Mouse (Mus musculus): ENCODE results near the gene Il1r1. TPM values are rescaled to one million over a fixed set of nuclear protein-coding genes. Genes with fewer than 3 reads are reported as not detected.

Il1r1 gene
- polyA plus RNA-seq, 1 experiment from 2014 or later, result 5.0 TPM

DNA sequence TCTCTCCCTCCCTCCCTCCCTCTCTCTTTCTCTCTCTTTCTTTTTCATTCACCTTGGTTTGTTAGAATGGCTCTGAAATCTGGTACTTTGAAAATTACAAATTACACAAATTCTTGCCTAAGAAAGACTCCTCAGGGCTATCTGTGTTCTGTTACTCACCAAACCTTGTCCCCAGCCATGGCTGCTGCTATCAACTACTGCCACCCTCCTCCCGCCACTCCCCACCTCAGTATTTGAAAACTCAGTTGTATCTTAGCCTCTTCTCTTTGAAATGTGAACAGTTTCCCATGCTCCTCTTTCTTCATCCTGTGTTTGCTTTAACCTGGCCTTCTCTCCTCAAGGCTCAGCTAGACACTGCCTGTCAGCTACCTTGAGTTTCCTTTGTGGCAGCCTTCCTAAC, 104.6 kb downstream of the Il1r1 start:
- Histone ChIP-seq H3K36me3 (ENCODE audit: control insufficient read depth, insufficient read depth, low read length) (no peaks in the 10 kb centered on the region), H3K27ac (ENCODE audit: low read length) (no peak overlapping the region), H3K4me3 (ENCODE audit: low read length) (no peak overlapping the region), H3K4me2 (ENCODE audit: low read depth, low read length) (no peak overlapping the region), H3K9ac (ENCODE audit: low read depth, low read length) (no peak overlapping the region), H3K27me3 (replicated peaks; ENCODE audit: control insufficient read depth, insufficient read depth, low read length) (no peaks in the 10 kb centered on the region), H3K9me3 (ENCODE audit: control insufficient read depth, low read length) (no peaks in the 10 kb centered on the region), H3K4me1 (ENCODE audit: control insufficient read depth, insufficient read depth, low read length) (peaks cover 10% of the 10 kb centered on the region)
- ATAC-seq, result no peak
- WGBS, result 75% methylated on average over 1 of the region's 1 CpGs

DNA sequence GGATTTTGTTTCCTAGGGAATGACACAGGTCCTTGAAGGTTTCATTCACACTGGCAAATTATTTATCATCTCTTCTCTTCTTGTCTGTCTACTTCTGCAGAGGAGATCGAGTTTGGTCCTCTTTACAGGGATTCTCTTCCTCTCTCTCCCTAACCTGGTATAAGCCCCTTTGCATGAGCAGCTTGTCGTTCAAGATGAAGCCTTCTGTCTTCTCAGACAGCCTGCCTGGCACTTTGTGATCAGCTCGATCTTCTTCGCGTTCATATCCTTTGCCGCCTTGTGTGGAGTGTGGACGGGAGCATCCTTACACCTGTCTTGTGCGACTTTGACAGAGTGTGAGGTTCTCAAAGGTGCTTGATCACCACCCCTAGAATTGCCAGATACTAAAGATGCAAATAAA, 105.3 kb downstream of the Il1r1 start:
- H3K4me3 ChIP-seq (ENCODE audit: low read length), result no peak overlapping the region
- H3K27ac ChIP-seq (ENCODE audit: low read length), result no peak overlapping the region
- H3K9ac ChIP-seq (ENCODE audit: low read depth, low read length), result no peak overlapping the region
- H3K9me3 ChIP-seq (ENCODE audit: control insufficient read depth, low read length), result no peaks in the 10 kb centered on the region
- 85% methylated on average over 8 of the region's 8 CpGs for WGBS
- H3K4me2 ChIP-seq (ENCODE audit: low read depth, low read length), result no peak overlapping the region
- H3K36me3 ChIP-seq (ENCODE audit: control insufficient read depth, insufficient read depth, low read length), result no peaks in the 10 kb centered on the region
- H3K4me1 ChIP-seq (ENCODE audit: control insufficient read depth, insufficient read depth, low read length), result peaks cover 8% of the 10 kb centered on the region
- no peaks in the 10 kb centered on the region for H3K27me3 ChIP-seq (replicated peaks; ENCODE audit: control insufficient read depth, insufficient read depth, low read length)
- ATAC-seq, result no peak

DNA sequence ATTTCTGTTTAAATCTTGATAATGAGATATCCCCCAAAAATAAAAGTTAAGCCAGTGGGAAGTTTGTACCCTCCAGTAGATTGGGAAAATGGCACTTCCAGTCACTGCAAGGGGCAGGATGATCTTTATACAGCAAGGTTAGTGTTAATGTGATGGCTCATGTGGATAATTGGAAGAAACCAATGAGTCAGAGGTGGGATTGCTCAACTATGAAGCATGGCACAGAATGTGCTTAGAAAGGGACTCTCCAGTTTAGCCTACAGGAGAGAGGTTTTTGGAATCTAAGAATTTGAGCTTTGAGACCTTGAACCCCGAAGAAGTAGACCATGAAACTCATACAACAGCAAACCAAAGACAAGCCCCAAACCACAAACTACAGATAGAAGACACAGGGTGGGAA, 114.5 kb downstream of the Il1r1 start:
- ATAC-seq, result no peak
- Histone ChIP-seq H3K27me3 (replicated peaks; ENCODE audit: control insufficient read depth, insufficient read depth, low read length) (no peaks in the 10 kb centered on the region), H3K36me3 (ENCODE audit: control insufficient read depth, insufficient read depth, low read length) (no peaks in the 10 kb centered on the region), H3K9ac (ENCODE audit: low read depth, low read length) (no peak overlapping the region), H3K4me1 (ENCODE audit: control insufficient read depth, insufficient read depth, low read length) (no peaks in the 10 kb centered on the region), H3K27ac (ENCODE audit: low read length) (no peak overlapping the region), H3K4me2 (ENCODE audit: low read depth, low read length) (no peak overlapping the region), H3K4me3 (ENCODE audit: low read length) (no peak overlapping the region), H3K9me3 (ENCODE audit: control insufficient read depth, low read length) (no peaks in the 10 kb centered on the region)
- 86% methylated on average over 1 of the region's 1 CpGs for WGBS

DNA sequence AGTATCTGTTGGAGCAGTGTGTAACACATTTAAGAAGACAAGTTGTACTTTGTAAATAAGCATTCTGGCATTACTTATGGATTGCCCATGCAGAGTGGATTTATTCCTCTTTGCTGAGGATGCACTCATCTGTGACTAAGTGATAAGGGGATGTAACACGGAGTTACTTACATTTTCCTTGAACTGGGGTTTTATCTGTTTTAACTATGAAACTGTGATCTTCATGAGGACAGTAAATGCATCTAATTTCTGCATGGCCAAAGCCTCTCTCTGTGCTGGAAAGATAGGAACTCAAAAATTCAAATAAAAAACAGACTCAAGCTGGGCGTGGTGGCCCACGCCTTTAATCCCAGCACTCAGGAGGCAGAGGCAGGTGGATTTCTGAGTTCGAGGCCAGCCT, 115.2 kb downstream of the Il1r1 start:
- H3K36me3 ChIP-seq (ENCODE audit: control insufficient read depth, insufficient read depth, low read length), result no peaks in the 10 kb centered on the region
- 78% methylated on average over 4 of the region's 4 CpGs for whole genome bisulfite sequencing
- H3K4me1 ChIP-seq (ENCODE audit: control insufficient read depth, insufficient read depth, low read length), result no peaks in the 10 kb centered on the region
- no peak overlapping the region for H3K9ac ChIP-seq (ENCODE audit: low read depth, low read length)
- ATAC-seq, result no peak
- no peaks in the 10 kb centered on the region for H3K9me3 ChIP-seq (ENCODE audit: control insufficient read depth, low read length)
- no peak overlapping the region for H3K4me2 ChIP-seq (ENCODE audit: low read depth, low read length)
- no peak overlapping the region for H3K27ac ChIP-seq (ENCODE audit: low read length)
- no peak overlapping the region for H3K4me3 ChIP-seq (ENCODE audit: low read length)
- H3K27me3 ChIP-seq (replicated peaks; ENCODE audit: control insufficient read depth, insufficient read depth, low read length), result no peaks in the 10 kb centered on the region

DNA sequence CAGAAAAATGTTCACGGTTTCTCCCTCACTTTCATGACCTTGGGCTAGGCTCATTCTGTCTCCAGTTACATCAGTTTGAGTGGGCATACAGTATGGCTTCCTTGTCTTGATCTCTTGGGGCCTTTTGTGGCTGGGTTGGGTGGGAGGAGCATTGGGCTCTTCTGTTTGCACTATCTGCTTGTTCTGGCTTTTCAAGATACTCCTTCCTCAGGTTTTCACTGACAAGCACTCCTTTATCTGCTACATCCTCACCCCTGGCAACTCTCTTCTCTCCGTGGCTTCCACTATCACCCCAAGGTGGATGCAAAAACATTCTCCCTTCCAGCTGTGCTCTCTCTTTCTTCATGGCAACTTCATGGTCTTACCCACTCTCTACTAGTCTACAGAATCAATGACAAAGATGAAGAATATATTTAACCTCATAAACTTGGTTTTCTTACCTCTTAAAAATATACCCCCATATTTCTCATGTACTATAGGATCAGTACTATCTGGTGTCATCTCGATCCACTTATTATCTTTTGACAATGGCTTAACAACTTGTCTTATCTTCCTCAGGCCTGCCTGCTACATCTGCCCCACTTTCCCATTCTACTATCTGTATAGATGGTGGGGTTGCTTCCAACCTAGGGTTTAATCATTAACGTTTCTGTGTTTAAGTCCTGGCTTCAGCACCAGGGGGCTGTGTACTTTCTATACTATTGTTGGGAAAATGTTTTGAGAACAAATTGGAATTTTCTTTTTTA, 127.5 kb downstream of the Il1r1 start:
- no peak overlapping the region for H3K9ac ChIP-seq (ENCODE audit: low read depth, low read length)
- H3K27ac ChIP-seq (ENCODE audit: low read length), result no peak overlapping the region
- WGBS, result 71% methylated on average over 4 of the region's 4 CpGs
- H3K4me1 ChIP-seq (ENCODE audit: control insufficient read depth, insufficient read depth, low read length), result no peaks in the 10 kb centered on the region
- no peaks in the 10 kb centered on the region for H3K36me3 ChIP-seq (ENCODE audit: control insufficient read depth, insufficient read depth, low read length)
- no peak overlapping the region for H3K4me3 ChIP-seq (ENCODE audit: low read length)
- no peak overlapping the region for H3K4me2 ChIP-seq (ENCODE audit: low read depth, low read length)
- no peak for ATAC-seq
- no peaks in the 10 kb centered on the region for H3K27me3 ChIP-seq (replicated peaks; ENCODE audit: control insufficient read depth, insufficient read depth, low read length)
- no peaks in the 10 kb centered on the region for H3K9me3 ChIP-seq (ENCODE audit: control insufficient read depth, low read length)

DNA sequence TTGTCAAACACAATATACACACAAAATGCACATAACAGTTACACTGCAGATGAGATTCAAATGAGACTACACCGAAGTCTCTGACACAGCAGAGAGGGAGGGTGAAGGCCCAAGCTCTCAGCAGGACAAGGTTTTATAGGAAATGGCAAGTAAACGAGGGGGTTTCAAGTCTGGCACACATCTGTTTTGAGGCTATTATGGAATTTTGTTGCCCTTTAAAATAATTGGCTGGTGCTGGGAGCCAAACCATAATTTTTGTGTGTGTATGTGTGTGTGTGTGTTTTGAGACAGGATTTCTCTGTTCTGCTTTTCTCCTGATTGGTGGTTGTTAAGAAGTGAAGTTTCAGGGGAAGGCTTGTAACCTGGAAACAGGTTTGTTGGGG, 128.0 kb downstream of the Il1r1 start:
- H3K4me1 ChIP-seq (ENCODE audit: control insufficient read depth, insufficient read depth, low read length), result no peaks in the 10 kb centered on the region
- ATAC-seq, result no peak
- H3K4me2 ChIP-seq (ENCODE audit: low read depth, low read length), result no peak overlapping the region
- no peak overlapping the region for H3K9ac ChIP-seq (ENCODE audit: low read depth, low read length)
- H3K9me3 ChIP-seq (ENCODE audit: control insufficient read depth, low read length), result no peaks in the 10 kb centered on the region
- H3K36me3 ChIP-seq (ENCODE audit: control insufficient read depth, insufficient read depth, low read length), result no peaks in the 10 kb centered on the region
- no peak overlapping the region for H3K4me3 ChIP-seq (ENCODE audit: low read length)
- 59% methylated on average over 2 of the region's 2 CpGs for WGBS
- no peaks in the 10 kb centered on the region for H3K27me3 ChIP-seq (replicated peaks; ENCODE audit: control insufficient read depth, insufficient read depth, low read length)
- H3K27ac ChIP-seq (ENCODE audit: low read length), result no peak overlapping the region

DNA sequence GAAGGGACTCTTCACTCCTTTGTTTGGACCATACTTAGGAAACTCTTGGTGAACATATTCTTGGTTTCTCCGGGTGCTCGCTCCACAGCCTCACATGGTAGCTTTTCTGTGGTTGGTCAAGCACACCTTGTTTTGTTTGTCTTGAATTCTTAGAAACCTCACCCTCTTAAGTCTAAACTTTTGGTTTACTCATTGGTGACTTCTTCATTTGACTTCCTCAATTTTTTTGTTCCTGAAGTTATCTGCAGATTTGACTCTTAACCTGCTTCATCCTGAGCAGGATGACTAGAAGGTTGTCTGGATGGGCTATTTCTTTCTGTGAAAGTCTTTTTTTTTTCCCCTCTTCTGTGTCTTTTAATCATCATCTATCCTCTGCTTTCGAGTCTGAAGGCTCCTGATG, 129.8 kb downstream of the Il1r1 start:
- no peak overlapping the region for H3K27ac ChIP-seq (ENCODE audit: low read length)
- H3K4me2 ChIP-seq (ENCODE audit: low read depth, low read length), result no peak overlapping the region
- no peaks in the 10 kb centered on the region for H3K9me3 ChIP-seq (ENCODE audit: control insufficient read depth, low read length)
- no peak overlapping the region for H3K4me3 ChIP-seq (ENCODE audit: low read length)
- no peaks in the 10 kb centered on the region for H3K27me3 ChIP-seq (replicated peaks; ENCODE audit: control insufficient read depth, insufficient read depth, low read length)
- H3K9ac ChIP-seq (ENCODE audit: low read depth, low read length), result no peak overlapping the region
- H3K36me3 ChIP-seq (ENCODE audit: control insufficient read depth, insufficient read depth, low read length), result no peaks in the 10 kb centered on the region
- WGBS, result 93% methylated on average over 3 of the region's 3 CpGs
- no peak for ATAC-seq
- no peaks in the 10 kb centered on the region for H3K4me1 ChIP-seq (ENCODE audit: control insufficient read depth, insufficient read depth, low read length)

DNA sequence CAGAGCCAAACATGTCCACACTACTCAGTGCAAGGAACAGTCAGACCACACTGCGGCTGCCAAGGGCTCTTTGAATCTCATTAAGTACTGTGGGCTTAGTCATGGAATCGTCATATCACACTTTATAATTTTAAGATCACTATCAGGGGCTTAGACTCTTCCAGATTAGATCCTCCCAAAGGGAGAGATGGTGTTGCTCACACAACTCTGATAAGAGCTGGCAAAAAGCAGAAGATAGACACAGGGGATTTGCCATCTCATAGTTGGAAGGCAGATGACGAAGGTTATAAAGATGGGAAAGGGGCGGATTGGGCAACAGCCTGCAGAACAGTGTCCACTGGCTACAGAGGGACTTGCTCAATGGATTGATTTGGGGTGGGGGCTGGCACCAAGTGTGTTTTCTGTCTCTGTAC, 130.6 kb downstream of the Il1r1 start:
- Histone ChIP-seq H3K27me3 (replicated peaks; ENCODE audit: control insufficient read depth, insufficient read depth, low read length) (no peaks in the 10 kb centered on the region), H3K4me3 (ENCODE audit: low read length) (no peak overlapping the region), H3K4me1 (ENCODE audit: control insufficient read depth, insufficient read depth, low read length) (no peaks in the 10 kb centered on the region), H3K9me3 (ENCODE audit: control insufficient read depth, low read length) (no peaks in the 10 kb centered on the region), H3K27ac (ENCODE audit: low read length) (no peak overlapping the region), H3K4me2 (ENCODE audit: low read depth, low read length) (no peak overlapping the region), H3K9ac (ENCODE audit: low read depth, low read length) (no peak overlapping the region), H3K36me3 (ENCODE audit: control insufficient read depth, insufficient read depth, low read length) (no peaks in the 10 kb centered on the region)
- ATAC-seq, result no peak
- WGBS, result 81% methylated on average over 4 of the region's 4 CpGs

DNA sequence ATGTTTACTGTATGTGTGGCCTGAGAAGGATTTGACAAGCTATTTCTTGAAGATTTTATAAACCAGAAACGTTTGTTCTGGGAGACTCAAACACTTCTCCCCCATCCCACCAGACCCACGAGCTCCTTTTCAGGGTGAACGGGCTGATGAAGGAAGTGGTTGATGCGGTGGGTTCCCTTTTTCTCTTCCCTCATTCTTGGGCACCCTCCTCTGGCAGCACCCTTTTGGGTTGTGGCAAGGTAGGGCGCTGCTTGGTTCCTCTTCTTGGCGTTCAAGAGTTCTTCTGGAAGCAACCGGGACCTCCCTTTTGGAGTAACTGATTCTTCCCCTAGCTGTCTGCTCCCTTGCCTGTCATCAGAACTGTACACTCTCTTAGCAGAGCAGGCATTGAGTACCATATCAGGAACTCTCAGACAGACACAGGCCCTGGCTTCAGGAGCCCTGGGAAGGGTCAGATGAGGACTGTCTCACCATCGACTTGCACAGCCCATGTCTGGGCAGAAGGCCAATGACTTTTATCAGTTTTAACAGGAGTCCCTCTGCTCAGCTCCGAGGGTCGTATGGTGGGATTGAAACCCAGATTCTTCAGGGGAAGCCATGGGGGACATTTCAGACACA, 131.1 kb downstream of the Il1r1 start:
- no peak overlapping the region for H3K27ac ChIP-seq (ENCODE audit: low read length)

DNA sequence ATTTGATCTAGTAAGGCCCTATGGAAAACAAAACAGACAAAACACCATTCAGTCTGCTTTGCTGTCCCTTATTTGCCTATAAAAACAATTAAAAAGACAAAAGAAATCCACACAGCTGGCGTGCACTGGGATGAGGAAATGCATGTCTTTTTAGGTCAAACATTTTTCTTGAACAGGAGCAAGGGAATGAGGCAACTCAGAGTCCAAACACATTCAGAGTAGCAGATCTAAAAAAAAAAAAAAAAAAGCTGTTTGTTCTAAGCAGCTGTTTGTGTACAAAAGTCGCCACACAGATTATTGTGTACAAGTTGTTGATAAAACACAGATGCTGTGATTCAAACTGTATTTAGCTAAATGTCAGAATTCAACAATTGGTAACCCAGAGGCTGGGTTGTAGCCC, 133.0 kb downstream of the Il1r1 start:
- Histone ChIP-seq H3K9me3 (ENCODE audit: control insufficient read depth, low read length) (no peaks in the 10 kb centered on the region), H3K9ac (ENCODE audit: low read depth, low read length) (no peak overlapping the region), H3K27ac (ENCODE audit: low read length) (no peak overlapping the region), H3K4me3 (ENCODE audit: low read length) (no peak overlapping the region), H3K4me2 (ENCODE audit: low read depth, low read length) (no peak overlapping the region), H3K36me3 (ENCODE audit: control insufficient read depth, insufficient read depth, low read length) (no peaks in the 10 kb centered on the region), H3K27me3 (replicated peaks; ENCODE audit: control insufficient read depth, insufficient read depth, low read length) (no peaks in the 10 kb centered on the region), H3K4me1 (ENCODE audit: control insufficient read depth, insufficient read depth, low read length) (no peaks in the 10 kb centered on the region)
- ATAC-seq, result no peak
- WGBS, result 46% methylated on average over 2 of the region's 2 CpGs

More for the DNA sequence above, 131.1 kb downstream of the Il1r1 start:
- Histone ChIP-seq H3K9me3 (ENCODE audit: control insufficient read depth, low read length) (no peaks in the 10 kb centered on the region), H3K4me1 (ENCODE audit: control insufficient read depth, insufficient read depth, low read length) (no peaks in the 10 kb centered on the region), H3K4me3 (ENCODE audit: low read length) (no peak overlapping the region), H3K4me2 (ENCODE audit: low read depth, low read length) (no peak overlapping the region), H3K27me3 (replicated peaks; ENCODE audit: control insufficient read depth, insufficient read depth, low read length) (no peaks in the 10 kb centered on the region), H3K9ac (ENCODE audit: low read depth, low read length) (no peak overlapping the region), H3K36me3 (ENCODE audit: control insufficient read depth, insufficient read depth, low read length) (no peaks in the 10 kb centered on the region)
- WGBS, result 64% methylated on average over 10 of the region's 10 CpGs
- no peak for ATAC-seq
